Mouse (Mus musculus): ENCODE data around the gene Hist1h2ag. TPM values are rescaled to one million over a fixed set of nuclear protein-coding genes. Genes with fewer than 3 reads are reported as not detected.

The Hist1h2ag gene
- total and polyA plus RNA-seq, 2 experiments from 2014 or later = 16.6 to 477 TPM

GRCm38 (mm10) chr13:22009642-22010041 lies 33.1 kb downstream of the Hist1h2ag start, which contains the start of gene Prss16:
Prss16 (minus strand) TSS chr13:22009742.
- Histone ChIP-seq H3K36me3 (ENCODE audit: insufficient read depth, low read length) (no peaks in the 10 kb centered on the region), H3K9me3 (ENCODE audit: low read length) (no peaks in the 10 kb centered on the region), H3K4me3 (ENCODE audit: low read length) (no peak within 1 kb of the TSS), H3K27ac (no peak within 1 kb of the TSS), H3K4me1 (ENCODE audit: insufficient read depth, low read length) (peaks cover 12% of the 10 kb centered on the region; the same call in 1 of the 2 replicates), H3K27me3 (ENCODE audit: insufficient read depth, low read length) (peaks cover 85% of the 10 kb centered on the region), H3K4me2 (ENCODE audit: low read depth, low read length) (no peak within 1 kb of the TSS), H3K9ac (replicated peaks; ENCODE audit: low read length) (no peak within 1 kb of the TSS)
- no peak for TF ChIP-seq CTCF (IDR thresholded peaks at IDR 0.05; ENCODE audit: low read depth)
- DNase-seq (ENCODE audit: low spot score) (no peak), ATAC-seq (no peak)
- 38% methylated on average over 7 of the region's 7 CpGs for WGBS

- H3K9me3 ChIP-seq (ENCODE audit: low read length) = no peaks in the 10 kb centered on the region
- no peak overlapping the region for H3K9ac ChIP-seq (replicated peaks; ENCODE audit: low read length)
- H3K27ac ChIP-seq = no peak overlapping the region
- no peaks in the 10 kb centered on the region for H3K36me3 ChIP-seq (ENCODE audit: insufficient read depth, low read length)
- DNase-seq (ENCODE audit: low spot score) (no peak), ATAC-seq (no peak)
- TF ChIP-seq CTCF (IDR thresholded peaks at IDR 0.05; ENCODE audit: low read depth) = no peak
- H3K27me3 ChIP-seq (ENCODE audit: insufficient read depth, low read length) = peaks cover 87% of the 10 kb centered on the region
- no peak overlapping the region for H3K4me3 ChIP-seq (ENCODE audit: low read length)
- H3K4me1 ChIP-seq (ENCODE audit: insufficient read depth, low read length) = peaks cover 12% of the 10 kb centered on the region; the same call in 1 of the 2 replicates
- H3K4me2 ChIP-seq (ENCODE audit: low read depth, low read length) = no peak overlapping the region
- 77% methylated on average over 3 of the region's 3 CpGs for WGBS
Measured at GRCm38 (mm10) chr13:22008707-22009106, 34.0 kb downstream of the Hist1h2ag start.

GRCm38 (mm10) chr13:22007872-22008271 lies 34.9 kb downstream of the Hist1h2ag start:
- peaks cover 88% of the 10 kb centered on the region for H3K27me3 ChIP-seq (ENCODE audit: insufficient read depth, low read length)
- DNase-seq (ENCODE audit: low spot score) = no peak
- H3K4me1 ChIP-seq (ENCODE audit: insufficient read depth, low read length) = peaks cover 12% of the 10 kb centered on the region; the same call in 1 of the 2 replicates
- 47% methylated on average over 7 of the region's 7 CpGs for WGBS
- H3K27ac ChIP-seq = no peak overlapping the region
- H3K4me2 ChIP-seq (ENCODE audit: low read depth, low read length) = no peak overlapping the region
- no peak for TF ChIP-seq CTCF (IDR thresholded peaks at IDR 0.05; ENCODE audit: low read depth)
- no peak overlapping the region for H3K4me3 ChIP-seq (ENCODE audit: low read length)
- H3K9me3 ChIP-seq (ENCODE audit: low read length) = no peaks in the 10 kb centered on the region
- no peaks in the 10 kb centered on the region for H3K36me3 ChIP-seq (ENCODE audit: insufficient read depth, low read length)
- ATAC-seq = no peak
- no peak overlapping the region for H3K9ac ChIP-seq (replicated peaks; ENCODE audit: low read length)

GRCm38 (mm10) chr13:22007121-22007510 lies 35.6 kb downstream of the Hist1h2ag start:
- ATAC-seq (no peak), DNase-seq (ENCODE audit: low spot score) (no peak)
- H3K9ac ChIP-seq (replicated peaks; ENCODE audit: low read length) = no peak overlapping the region
- no peak for TF ChIP-seq CTCF (IDR thresholded peaks at IDR 0.05; ENCODE audit: low read depth)
- no peaks in the 10 kb centered on the region for H3K9me3 ChIP-seq (ENCODE audit: low read length)
- H3K4me1 ChIP-seq (ENCODE audit: insufficient read depth, low read length) = peaks cover 12% of the 10 kb centered on the region; the same call in 1 of the 2 replicates
- H3K27ac ChIP-seq = no peak overlapping the region
- peaks cover 88% of the 10 kb centered on the region for H3K27me3 ChIP-seq (ENCODE audit: insufficient read depth, low read length)
- no peaks in the 10 kb centered on the region for H3K36me3 ChIP-seq (ENCODE audit: insufficient read depth, low read length)
- WGBS = 3% methylated on average over 18 of the region's 18 CpGs
- peak overlapping the region; percentile 46 for H3K4me3 ChIP-seq (ENCODE audit: low read length)
- H3K4me2 ChIP-seq (ENCODE audit: low read depth, low read length) = peak overlapping the region; percentile 86

- no peak for DNase-seq (ENCODE audit: low spot score)
- Histone ChIP-seq H3K27ac (no peak overlapping the region), H3K9ac (replicated peaks; ENCODE audit: low read length) (peak overlapping the region; percentile 35; the same call in 1 of the 2 replicates), H3K4me3 (ENCODE audit: low read length) (peak overlapping the region; percentile 46), H3K9me3 (ENCODE audit: low read length) (no peaks in the 10 kb centered on the region), H3K27me3 (ENCODE audit: insufficient read depth, low read length) (peaks cover 91% of the 10 kb centered on the region), H3K4me1 (ENCODE audit: insufficient read depth, low read length) (peaks cover 12% of the 10 kb centered on the region; the same call in 1 of the 2 replicates), H3K4me2 (ENCODE audit: low read depth, low read length) (peak overlapping the region; percentile 86), H3K36me3 (ENCODE audit: insufficient read depth, low read length) (no peaks in the 10 kb centered on the region)
- peak; percentile 66 for ATAC-seq
- under 1% methylated on average over 38 of the region's 38 CpGs for WGBS
- no peak for TF ChIP-seq CTCF (IDR thresholded peaks at IDR 0.05; ENCODE audit: low read depth)
Measured at GRCm38 (mm10) chr13:22006334-22007120, 36.2 kb downstream of the Hist1h2ag start.

GRCm38 (mm10) chr13:22005605-22006333 lies 37.0 kb downstream of the Hist1h2ag start:
- peak overlapping the region; percentile 46 for H3K4me3 ChIP-seq (ENCODE audit: low read length)
- H3K9ac ChIP-seq (replicated peaks; ENCODE audit: low read length) = peak overlapping the region; percentile 35; the same call in 1 of the 2 replicates
- peaks cover 12% of the 10 kb centered on the region; the same call in 1 of the 2 replicates for H3K4me1 ChIP-seq (ENCODE audit: insufficient read depth, low read length)
- H3K36me3 ChIP-seq (ENCODE audit: insufficient read depth, low read length) = no peaks in the 10 kb centered on the region
- H3K9me3 ChIP-seq (ENCODE audit: low read length) = no peaks in the 10 kb centered on the region
- TF ChIP-seq CTCF (IDR thresholded peaks at IDR 0.05; ENCODE audit: low read depth) = no peak
- H3K4me2 ChIP-seq (ENCODE audit: low read depth, low read length) = peak overlapping the region; percentile 86
- H3K27ac ChIP-seq = no peak overlapping the region
- peak; percentile 51 for ATAC-seq
- DNase-seq (ENCODE audit: low spot score) = no peak
- peaks cover 93% of the 10 kb centered on the region for H3K27me3 ChIP-seq (ENCODE audit: insufficient read depth, low read length)
- WGBS = under 1% methylated on average over 45 of the region's 45 CpGs

Data from hindbrain, postnatal 0 days (tissue).